Mouse (Mus musculus): ENCODE data around the gene Ttc39b.
"Not testable (repeated sequence)": the region's sequence is repeated elsewhere in the genome, so short reads cannot be mapped to it uniquely, and the experiment has no call there.

Ttc39b gene

GRCm38 (mm10) chr4:83279236-83279635 lies 44.8 kb downstream of the Ttc39b start:
- no peak for DNase-seq (ENCODE audit: low read depth in 2 of 2, low spot score in 2 of 2)

- no peak for DNase-seq (ENCODE audit: low read depth in 2 of 2, low spot score in 2 of 2)
Observed at GRCm38 (mm10) chr4:83274241-83274640, 49.8 kb downstream of the Ttc39b start.

- peak in 1 of 2 experiments; percentile 12 for DNase-seq (ENCODE audit: low read depth in 2 of 2, low spot score in 2 of 2)
Observed at GRCm38 (mm10) chr4:83273616-83274050, 50.4 kb downstream of the Ttc39b start.

- DNase-seq (ENCODE audit: low read depth in 2 of 2, low spot score in 2 of 2): no peak
Observed at GRCm38 (mm10) chr4:83272917-83273615, 51.0 kb downstream of the Ttc39b start.

GRCm38 (mm10) chr4:83270481-83270880 lies 53.6 kb downstream of the Ttc39b start:
- DNase-seq (ENCODE audit: low read depth in 2 of 2, low spot score in 2 of 2): no peak

- no peak for DNase-seq (ENCODE audit: low read depth in 2 of 2, low spot score in 2 of 2)
Observed at GRCm38 (mm10) chr4:83269614-83270013, 54.4 kb downstream of the Ttc39b start.

- DNase-seq (ENCODE audit: low read depth in 2 of 2, low spot score in 2 of 2): no peak
Observed at GRCm38 (mm10) chr4:83265926-83266692, 57.9 kb downstream of the Ttc39b start.

GRCm38 (mm10) chr4:83264832-83265231 lies 59.2 kb downstream of the Ttc39b start:
- no peak for DNase-seq (ENCODE audit: low read depth in 2 of 2, low spot score in 2 of 2)

GRCm38 (mm10) chr4:83261998-83262397 lies 62.1 kb downstream of the Ttc39b start:
- peak; percentile 5 to 27 for DNase-seq (ENCODE audit: low read depth in 2 of 2, low spot score in 2 of 2)

GRCm38 (mm10) chr4:83259690-83260089 lies 64.4 kb downstream of the Ttc39b start:
- no peak for DNase-seq (ENCODE audit: low read depth in 2 of 2, low spot score in 2 of 2)

GRCm38 (mm10) chr4:83258273-83258672 lies 65.8 kb downstream of the Ttc39b start:
- DNase-seq (ENCODE audit: low read depth in 2 of 2, low spot score in 2 of 2): no peak

GRCm38 (mm10) chr4:83257279-83258260 lies 66.5 kb downstream of the Ttc39b start:
- DNase-seq (ENCODE audit: low read depth in 2 of 2, low spot score in 2 of 2): no peak

- DNase-seq (ENCODE audit: low read depth in 2 of 2, low spot score in 2 of 2): no peak
Observed at GRCm38 (mm10) chr4:83256779-83257178, 67.3 kb downstream of the Ttc39b start.

- DNase-seq (ENCODE audit: low read depth in 2 of 2, low spot score in 2 of 2): no peak
Observed at GRCm38 (mm10) chr4:83254941-83255340, 69.1 kb downstream of the Ttc39b start.

GRCm38 (mm10) chr4:83253679-83254078 lies 70.4 kb downstream of the Ttc39b start:
- DNase-seq (ENCODE audit: low read depth in 2 of 2, low spot score in 2 of 2): no peak

GRCm38 (mm10) chr4:83243706-83244105 lies 80.3 kb downstream of the Ttc39b start:
- no peak for DNase-seq (ENCODE audit: low read depth in 2 of 2, low spot score in 2 of 2)

- no peak for DNase-seq (ENCODE audit: low read depth in 2 of 2, low spot score in 2 of 2)
Observed at GRCm38 (mm10) chr4:83241630-83242029, 82.4 kb downstream of the Ttc39b start.

- no peak for DNase-seq (ENCODE audit: low read depth in 2 of 2, low spot score in 2 of 2)
Observed at GRCm38 (mm10) chr4:83237656-83238055, 86.4 kb downstream of the Ttc39b start.

GRCm38 (mm10) chr4:83235304-83235703 lies 88.8 kb downstream of the Ttc39b start:
- DNase-seq (ENCODE audit: low read depth in 2 of 2, low spot score in 2 of 2): not testable (repeated sequence)

- no peak for DNase-seq (ENCODE audit: low read depth in 2 of 2, low spot score in 2 of 2)
Observed at GRCm38 (mm10) chr4:83234739-83235138, 89.3 kb downstream of the Ttc39b start.

- no peak for DNase-seq (ENCODE audit: low read depth in 2 of 2, low spot score in 2 of 2)
Observed at GRCm38 (mm10) chr4:83234132-83234531, 89.9 kb downstream of the Ttc39b start.
